Mouse (Mus musculus) midbrain, postnatal 0 days (tissue): ENCODE results near the gene Arpc2. TPM values are rescaled to one million over a fixed set of nuclear protein-coding genes. Genes with fewer than 3 reads are reported as not detected.

Experiments used
- ATAC-seq: fragments of 200-750 bp; cut with Nextera tagmentation; 2 replicates; pipeline ENCODE4 v1.8.0; 2017; ENCODE audit warnings: moderate number of reproducible peaks, mild to moderate bottlenecking, moderate TSS enrichment, moderate library complexity; ENCODE audit not compliant: low FRiP score
- DNase-seq: peaks from one replicate; pipeline ENCODE4 v3.0.0-alpha.2; 2015; ENCODE audit warnings: low spot score
- H3K27ac ChIP-seq: fragments of 300-500 bp; sonication (generic); 2 replicates; pipeline ENCODE4 v1.5.1; 2014; ENCODE audit warnings: low read depth, mild to moderate bottlenecking, low read length, mixed read lengths
- H3K27me3 ChIP-seq: fragments of 300-500 bp; sonication (generic); 2 replicates; pipeline ENCODE4 v1.6.1; 2014; ENCODE audit warnings: low read length, control low read depth, mixed read lengths; ENCODE audit not compliant: insufficient read depth
- H3K36me3 ChIP-seq: fragments of 300-500 bp; sonication (generic); 2 replicates; pipeline ENCODE4 v1.6.1; 2014; ENCODE audit warnings: low read length, control low read depth, mixed read lengths; ENCODE audit not compliant: insufficient read depth
- H3K4me1 ChIP-seq: fragments of 300-500 bp; sonication (generic); 2 replicates; pipeline ENCODE4 v1.6.1; 2014; ENCODE audit warnings: mild to moderate bottlenecking, control low read depth, antibody characterized with exemption, low read length, mixed read lengths; ENCODE audit not compliant: insufficient read depth
- H3K4me2 ChIP-seq: fragments of 300-500 bp; sonication (generic); 2 replicates; pipeline ENCODE4 v1.6.1; 2014; ENCODE audit warnings: low read depth, mild to moderate bottlenecking, low read length, mixed read lengths; ENCODE audit not compliant: poor library complexity, severe bottlenecking
- H3K4me3 ChIP-seq: fragments of 300-500 bp; sonication (generic); 2 replicates; pipeline ENCODE4 v1.5.1; 2014; ENCODE audit warnings: low read depth, mild to moderate bottlenecking, low read length, moderate library complexity
- H3K9ac ChIP-seq: fragments of 300-500 bp; sonication (generic); replicated peaks from 2 replicates; pipeline ENCODE4 v1.6.1; 2014; ENCODE audit warnings: mild to moderate bottlenecking, low read length, moderate library complexity, mixed read lengths; ENCODE audit not compliant: poor library complexity, severe bottlenecking
- H3K9me3 ChIP-seq: fragments of 300-500 bp; sonication (generic); 2 replicates; pipeline ENCODE4 v1.6.1; 2016; ENCODE audit warnings: low read length, control low read depth
- CTCF ChIP-seq: IDR thresholded peaks from 2 replicates; pipeline ENCODE4 v1.5.1; 2016; ENCODE audit warnings: antibody characterized with exemption, mild to moderate bottlenecking
- WGBS: fragments of 180-500 bp; shearing (Covaris S2); extraction: QIAGEN DNeasy Blood & Tissue Kit; methylation state at CpG from one replicate; pipeline ENCODE4 v1.1.7; 2014; 5-methylcytosine and 5-hydroxymethylcytosine counted together
- polyA plus RNA-seq: library from polyadenylated mRNA; unstranded; fragments of >200 nt; fragmentation: Nextera tagmentation; extraction: Ambion mirVana; gene quantifications from 2 replicates; pipeline ENCODE4 v1.2.1, GENCODE M21; 2015
- total RNA-seq: library from RNA; depleted of rRNA; stranded (reverse); fragments of >200 nt; gene quantifications from 2 replicates; pipeline ENCODE4 v1.2.3, GENCODE M21; 2014

The Arpc2 gene
- total and polyA plus RNA-seq, 2 experiments from 2014 or later: 149 to 464 TPM

- Histone ChIP-seq H3K9ac (no peak overlapping the region), H3K4me1 (peaks cover 23% of the 10 kb centered on the region), H3K36me3 (no peaks in the 10 kb centered on the region), H3K4me2 (no peak overlapping the region), H3K4me3 (no peak overlapping the region), H3K27me3 (no peaks in the 10 kb centered on the region), H3K9me3 (no peaks in the 10 kb centered on the region), H3K27ac (no peak overlapping the region)
- WGBS: 77% methylated on average over 4 of the region's 4 CpGs
- ATAC-seq (no peak), DNase-seq (no peak)
- TF ChIP-seq CTCF: no peak
These were observed 4.9 kb downstream of the Arpc2 start for GRCm38 (mm10) chr1:74240832-74241231.

GRCm38 (mm10) chr1:74245525-74245924, 9.6 kb downstream of the Arpc2 start:
- no peak for DNase-seq
- H3K4me1 ChIP-seq: no peaks in the 10 kb centered on the region
- H3K9me3 ChIP-seq: no peaks in the 10 kb centered on the region
- no peak for ATAC-seq
- H3K9ac ChIP-seq: no peak overlapping the region
- H3K4me3 ChIP-seq: no peak overlapping the region
- no peak overlapping the region for H3K27ac ChIP-seq
- no peak for TF ChIP-seq CTCF
- H3K36me3 ChIP-seq: peaks cover 9% of the 10 kb centered on the region
- H3K27me3 ChIP-seq: no peaks in the 10 kb centered on the region
- H3K4me2 ChIP-seq: no peak overlapping the region
- WGBS: 86% methylated on average over 2 of the region's 2 CpGs

GRCm38 (mm10) chr1:74248799-74249198, 12.9 kb downstream of the Arpc2 start:
- DNase-seq: no peak
- Histone ChIP-seq H3K27ac (no peak overlapping the region), H3K36me3 (peaks cover 29% of the 10 kb centered on the region), H3K4me1 (no peaks in the 10 kb centered on the region), H3K4me2 (no peak overlapping the region), H3K27me3 (no peaks in the 10 kb centered on the region), H3K4me3 (no peak overlapping the region), H3K9me3 (no peaks in the 10 kb centered on the region), H3K9ac (no peak overlapping the region)
- TF ChIP-seq CTCF: no peak
- ATAC-seq: no peak
- WGBS: 76% methylated on average over 1 of the region's 1 CpGs

GRCm38 (mm10) chr1:74249331-74249980, 13.6 kb downstream of the Arpc2 start:
- ATAC-seq: no peak
- TF ChIP-seq CTCF: no peak

GRCm38 (mm10) chr1:74250096-74250495, 14.2 kb downstream of the Arpc2 start:
- H3K27me3 ChIP-seq: no peaks in the 10 kb centered on the region
- TF ChIP-seq CTCF: no peak
- no peak for DNase-seq
- no peak overlapping the region for H3K9ac ChIP-seq
- peaks cover 32% of the 10 kb centered on the region for H3K36me3 ChIP-seq
- no peak overlapping the region for H3K4me3 ChIP-seq
- H3K27ac ChIP-seq: no peak overlapping the region
- 93% methylated on average over 4 of the region's 4 CpGs for WGBS
- no peaks in the 10 kb centered on the region for H3K4me1 ChIP-seq
- ATAC-seq: no peak
- H3K4me2 ChIP-seq: no peak overlapping the region
- H3K9me3 ChIP-seq: no peaks in the 10 kb centered on the region

More at GRCm38 (mm10) chr1:74249331-74249980, 13.6 kb downstream of the Arpc2 start:
- peaks cover 32% of the 10 kb centered on the region for H3K36me3 ChIP-seq
- H3K9me3 ChIP-seq: no peaks in the 10 kb centered on the region
- H3K27ac ChIP-seq: no peak overlapping the region
- H3K4me2 ChIP-seq: no peak overlapping the region
- no peaks in the 10 kb centered on the region for H3K27me3 ChIP-seq
- H3K4me1 ChIP-seq: no peaks in the 10 kb centered on the region
- no peak overlapping the region for H3K9ac ChIP-seq
- no peak for DNase-seq
- 90% methylated on average over 5 of the region's 5 CpGs for WGBS
- no peak overlapping the region for H3K4me3 ChIP-seq

GRCm38 (mm10) chr1:74255704-74256345, 19.9 kb downstream of the Arpc2 start:
- Histone ChIP-seq H3K4me2 (no peak overlapping the region), H3K4me1 (no peaks in the 10 kb centered on the region), H3K27ac (no peak overlapping the region), H3K9ac (no peak overlapping the region), H3K9me3 (no peaks in the 10 kb centered on the region), H3K27me3 (no peaks in the 10 kb centered on the region), H3K36me3 (peaks cover 51% of the 10 kb centered on the region), H3K4me3 (no peak overlapping the region)
- ATAC-seq: no peak
- 97% methylated on average over 8 of the region's 8 CpGs for WGBS
- no peak for TF ChIP-seq CTCF
- DNase-seq: no peak
